Mouse (Mus musculus) C2C12 (cell line): ENCODE results near the gene Gad2.

Source experiments
- CTCF ChIP-seq: IDR thresholded peaks from one replicate; pipeline ENCODE4 v1.5.1; 2011; ENCODE audit not compliant: control insufficient read depth, insufficient read depth, insufficient read length
- MAX ChIP-seq: IDR thresholded peaks from one replicate; pipeline ENCODE4 v1.6.1; 2011; ENCODE audit warnings: mild to moderate bottlenecking, control low read depth

GRCm38 (mm10) chr2:22620978-22621827 is 802 bp upstream of the Gad2 start:
- TF ChIP-seq CTCF (no peak), MAX (no peak)
